Mouse (Mus musculus) stomach, embryonic 15.5 days (tissue): ENCODE measurements around the gene Fam181a. TPM values are rescaled to one million over a fixed set of nuclear protein-coding genes. Genes with fewer than 3 reads are reported as not detected.

Source experiments
- ATAC-seq: fragments of 200-750 bp; cut with Nextera tagmentation; 2 replicates; pipeline ENCODE4 v1.8.0; 2017; ENCODE audit warnings: low read depth, moderate number of reproducible peaks, moderate TSS enrichment; ENCODE audit not compliant: insufficient read depth, low FRiP score
- H3K27ac ChIP-seq: fragments of 300-500 bp; sonication (generic); 2 replicates; pipeline ENCODE4 v1.5.1; 2015; ENCODE audit warnings: mild to moderate bottlenecking, inconsistent platforms
- H3K27me3 ChIP-seq: fragments of 300-500 bp; sonication (generic); replicated peaks from 2 replicates; pipeline ENCODE4 v1.6.1; 2015; ENCODE audit warnings: inconsistent platforms
- H3K36me3 ChIP-seq: fragments of 300-500 bp; sonication (generic); 2 replicates; pipeline ENCODE4 v1.6.1; 2015; ENCODE audit warnings: inconsistent platforms
- H3K4me1 ChIP-seq: fragments of 300-500 bp; sonication (generic); 2 replicates; pipeline ENCODE4 v1.6.1; 2015; ENCODE audit warnings: inconsistent platforms
- H3K4me2 ChIP-seq: fragments of 300-500 bp; sonication (generic); 2 replicates; pipeline ENCODE4 v1.6.1; 2015; ENCODE audit warnings: mild to moderate bottlenecking, inconsistent platforms
- H3K4me3 ChIP-seq: fragments of 300-500 bp; sonication (generic); replicated peaks from 2 replicates; pipeline ENCODE4 v1.5.1; 2015; ENCODE audit warnings: inconsistent platforms
- H3K9ac ChIP-seq: fragments of 300-500 bp; sonication (generic); 2 replicates; pipeline ENCODE4 v1.6.1; 2015; ENCODE audit warnings: inconsistent platforms
- H3K9me3 ChIP-seq: fragments of 300-500 bp; sonication (generic); 2 replicates; pipeline ENCODE4 v1.6.1; 2016; ENCODE audit warnings: inconsistent platforms
- WGBS: fragments of 180-500 bp; shearing (Covaris S2); methylation state at CpG from one replicate; pipeline ENCODE4 v1.1.7; 2015; 5-methylcytosine and 5-hydroxymethylcytosine counted together
- polyA plus RNA-seq: library from polyadenylated mRNA; unstranded; fragments of >200 nt; fragmentation: Nextera tagmentation; extraction: Ambion mirVana; gene quantifications from 2 replicates; pipeline ENCODE4 v1.2.1, GENCODE M21; 2015

Fam181a gene
- polyA plus RNA-seq, 1 experiment from 2014 or later = not detected

GRCm38 (mm10) chr12:103292366-103292765 is 18.4 kb upstream of the Fam181a start:
- H3K27ac ChIP-seq = no peak overlapping the region
- H3K4me1 ChIP-seq = no peaks in the 10 kb centered on the region
- H3K36me3 ChIP-seq = no peaks in the 10 kb centered on the region
- H3K4me3 ChIP-seq = no peak overlapping the region
- no peak overlapping the region for H3K9ac ChIP-seq
- H3K27me3 ChIP-seq = no peaks in the 10 kb centered on the region
- ATAC-seq = no peak
- H3K4me2 ChIP-seq = no peak overlapping the region
- WGBS = 73% methylated on average over 3 of the region's 3 CpGs
- H3K9me3 ChIP-seq = no peaks in the 10 kb centered on the region

GRCm38 (mm10) chr12:103296292-103296691 is 14.5 kb upstream of the Fam181a start:
- Histone ChIP-seq H3K4me1 (no peaks in the 10 kb centered on the region), H3K4me2 (no peak overlapping the region), H3K27ac (no peak overlapping the region), H3K36me3 (no peaks in the 10 kb centered on the region), H3K9me3 (no peaks in the 10 kb centered on the region), H3K27me3 (no peaks in the 10 kb centered on the region), H3K4me3 (no peak overlapping the region), H3K9ac (no peak overlapping the region)
- no peak for ATAC-seq
- 14% methylated on average over 4 of the region's 4 CpGs for WGBS

DNA sequence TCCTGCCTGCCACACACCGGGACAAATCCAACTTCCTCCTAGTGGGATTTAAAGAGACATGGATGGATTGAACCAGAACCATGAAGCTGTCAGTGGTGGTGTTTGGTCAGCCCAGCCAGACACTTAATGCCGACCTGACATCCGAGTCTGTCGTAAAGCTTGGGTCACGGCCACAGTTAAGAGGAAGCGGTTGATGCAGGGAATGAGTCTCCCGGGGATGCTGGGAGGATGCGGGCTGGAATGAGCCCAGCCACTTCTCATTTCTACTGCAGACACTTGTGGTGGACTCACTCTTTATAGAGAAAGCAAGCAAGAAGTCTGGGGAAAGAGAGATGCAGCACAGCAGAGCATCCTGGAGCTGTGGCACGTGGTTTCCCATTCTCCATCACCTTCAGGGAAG is 10.3 kb upstream of the Fam181a start:
- Histone ChIP-seq H3K9me3 (no peaks in the 10 kb centered on the region), H3K36me3 (no peaks in the 10 kb centered on the region), H3K4me3 (no peak overlapping the region), H3K4me1 (no peaks in the 10 kb centered on the region), H3K9ac (no peak overlapping the region), H3K27ac (no peak overlapping the region), H3K27me3 (no peaks in the 10 kb centered on the region), H3K4me2 (no peak overlapping the region)
- ATAC-seq = no peak
- WGBS = 64% methylated on average over 9 of the region's 9 CpGs

DNA sequence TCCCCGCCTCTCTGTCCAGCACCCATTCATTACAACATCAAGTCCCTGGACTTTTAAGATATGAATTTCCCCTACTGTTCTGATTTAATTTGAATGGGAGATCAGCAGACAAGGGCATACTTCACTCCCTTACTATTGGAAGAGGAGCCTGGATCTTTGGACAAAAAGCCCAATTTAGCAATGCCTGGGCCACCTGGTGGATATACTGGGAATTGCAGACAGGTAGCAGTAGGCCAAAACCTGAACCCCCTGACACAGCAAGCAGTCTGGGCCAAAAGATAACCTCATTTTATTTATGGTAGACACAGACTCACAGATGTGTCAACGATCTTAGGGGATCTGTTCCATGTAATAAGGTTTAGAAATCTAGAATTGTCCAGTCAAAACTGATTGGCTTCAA is 9.1 kb upstream of the Fam181a start:
- ATAC-seq = no peak
- Histone ChIP-seq H3K9me3 (no peaks in the 10 kb centered on the region), H3K27me3 (no peaks in the 10 kb centered on the region), H3K36me3 (no peaks in the 10 kb centered on the region), H3K4me2 (no peak overlapping the region), H3K4me1 (no peaks in the 10 kb centered on the region), H3K4me3 (no peak overlapping the region), H3K27ac (no peak overlapping the region), H3K9ac (no peak overlapping the region)
- 53% methylated on average over 2 of the region's 2 CpGs for WGBS

DNA sequence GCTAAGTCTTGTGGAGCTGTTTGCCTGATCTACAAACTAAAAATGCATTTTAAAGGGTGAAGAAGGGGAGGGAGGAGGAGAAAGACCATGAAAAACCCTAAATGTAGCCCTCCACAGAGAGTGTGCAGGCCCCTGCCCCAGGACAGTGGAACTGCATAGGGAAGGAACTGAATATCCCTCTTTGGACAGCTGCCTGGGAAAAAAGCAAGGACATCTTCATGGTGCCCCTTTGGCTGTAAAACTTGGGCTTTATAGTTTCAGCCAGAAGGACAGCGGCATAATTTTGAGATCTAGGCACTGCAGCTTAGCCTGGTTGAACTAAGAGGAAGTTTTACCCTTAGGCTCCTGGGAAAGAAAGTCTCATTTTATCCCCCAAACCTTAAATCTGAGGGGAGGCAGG is 7.8 kb upstream of the Fam181a start:
- no peak overlapping the region for H3K4me2 ChIP-seq
- no peaks in the 10 kb centered on the region for H3K9me3 ChIP-seq
- WGBS = 81% methylated on average over 1 of the region's 1 CpGs
- no peak overlapping the region for H3K9ac ChIP-seq
- H3K27ac ChIP-seq = no peak overlapping the region
- no peaks in the 10 kb centered on the region for H3K27me3 ChIP-seq
- H3K4me3 ChIP-seq = no peak overlapping the region
- H3K4me1 ChIP-seq = no peaks in the 10 kb centered on the region
- no peak for ATAC-seq
- H3K36me3 ChIP-seq = no peaks in the 10 kb centered on the region

GRCm38 (mm10) chr12:103306224-103306623 is 4.6 kb upstream of the Fam181a start:
- no peak for ATAC-seq
- Histone ChIP-seq H3K9me3 (no peaks in the 10 kb centered on the region), H3K36me3 (no peaks in the 10 kb centered on the region), H3K4me1 (no peaks in the 10 kb centered on the region), H3K9ac (no peak overlapping the region), H3K4me2 (no peak overlapping the region), H3K27me3 (no peaks in the 10 kb centered on the region), H3K4me3 (no peak overlapping the region), H3K27ac (no peak overlapping the region)
- 31% methylated on average over 2 of the region's 2 CpGs for WGBS

GRCm38 (mm10) chr12:103306720-103307119 is 4.1 kb upstream of the Fam181a start:
- no peak overlapping the region for H3K4me2 ChIP-seq
- ATAC-seq = no peak

GRCm38 (mm10) chr12:103311921-103312320 is 1.1 kb downstream of the Fam181a start:
- Histone ChIP-seq H3K4me1 (0 out of 2 replicates have a peak, but pooled peaks cover 3% of the 10 kb centered on the region), H3K4me2 (no peak overlapping the region), H3K27ac (no peak overlapping the region), H3K9ac (no peak overlapping the region), H3K9me3 (no peaks in the 10 kb centered on the region), H3K27me3 (peaks cover 23% of the 10 kb centered on the region; the same call in 1 of the 2 replicates), H3K36me3 (no peaks in the 10 kb centered on the region), H3K4me3 (no peak overlapping the region)
- WGBS = 82% methylated on average over 8 of the region's 8 CpGs
- ATAC-seq = no peak

More at GRCm38 (mm10) chr12:103306720-103307119, 4.1 kb upstream of the Fam181a start:
- Histone ChIP-seq H3K27me3 (no peaks in the 10 kb centered on the region), H3K4me1 (no peaks in the 10 kb centered on the region), H3K36me3 (no peaks in the 10 kb centered on the region), H3K4me3 (no peak overlapping the region), H3K27ac (no peak overlapping the region), H3K9ac (no peak overlapping the region), H3K9me3 (no peaks in the 10 kb centered on the region)
- WGBS = 20% methylated on average over 3 of the region's 3 CpGs

DNA sequence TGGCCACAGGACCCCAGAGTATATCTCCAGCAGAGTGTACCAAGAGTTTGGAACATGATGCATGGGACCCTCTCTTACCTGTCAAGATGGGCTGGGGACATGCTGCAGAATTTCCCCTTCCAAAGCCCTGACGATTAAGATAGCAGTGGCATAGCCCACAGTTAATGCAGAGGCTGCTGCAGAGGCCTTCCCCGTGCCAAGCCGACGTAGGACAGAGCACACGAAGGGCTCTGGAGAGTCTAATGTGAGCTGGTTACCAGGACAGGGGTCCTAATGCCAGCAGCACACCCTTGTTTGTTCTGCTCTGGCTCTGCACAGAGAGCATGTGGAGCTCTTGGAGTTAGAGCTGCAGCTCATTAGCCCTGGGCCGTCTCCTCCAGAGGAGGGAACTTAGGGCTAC is 2.5 kb downstream of the Fam181a start:
- Histone ChIP-seq H3K4me1 (0 out of 2 replicates have a peak, but pooled peaks cover 3% of the 10 kb centered on the region), H3K4me3 (no peak overlapping the region), H3K27ac (no peak overlapping the region), H3K9me3 (no peaks in the 10 kb centered on the region), H3K36me3 (no peaks in the 10 kb centered on the region), H3K4me2 (no peak overlapping the region), H3K27me3 (peaks cover 23% of the 10 kb centered on the region; the same call in 1 of the 2 replicates), H3K9ac (no peak overlapping the region)
- no peak for ATAC-seq
- 77% methylated on average over 6 of the region's 6 CpGs for WGBS

- H3K4me3 ChIP-seq = no peak overlapping the region
- H3K9ac ChIP-seq = no peak overlapping the region
- ATAC-seq = no peak
- no peak overlapping the region for H3K4me2 ChIP-seq
- H3K36me3 ChIP-seq = no peaks in the 10 kb centered on the region
- H3K27me3 ChIP-seq = peaks cover 23% of the 10 kb centered on the region; the same call in 1 of the 2 replicates
- H3K4me1 ChIP-seq = 0 out of 2 replicates have a peak, but pooled peaks cover 3% of the 10 kb centered on the region
- no peaks in the 10 kb centered on the region for H3K9me3 ChIP-seq
- WGBS = 62% methylated on average over 21 of the region's 21 CpGs
- H3K27ac ChIP-seq = no peak overlapping the region
Observed at GRCm38 (mm10) chr12:103313871-103314639, 3.3 kb downstream of the Fam181a start.

DNA sequence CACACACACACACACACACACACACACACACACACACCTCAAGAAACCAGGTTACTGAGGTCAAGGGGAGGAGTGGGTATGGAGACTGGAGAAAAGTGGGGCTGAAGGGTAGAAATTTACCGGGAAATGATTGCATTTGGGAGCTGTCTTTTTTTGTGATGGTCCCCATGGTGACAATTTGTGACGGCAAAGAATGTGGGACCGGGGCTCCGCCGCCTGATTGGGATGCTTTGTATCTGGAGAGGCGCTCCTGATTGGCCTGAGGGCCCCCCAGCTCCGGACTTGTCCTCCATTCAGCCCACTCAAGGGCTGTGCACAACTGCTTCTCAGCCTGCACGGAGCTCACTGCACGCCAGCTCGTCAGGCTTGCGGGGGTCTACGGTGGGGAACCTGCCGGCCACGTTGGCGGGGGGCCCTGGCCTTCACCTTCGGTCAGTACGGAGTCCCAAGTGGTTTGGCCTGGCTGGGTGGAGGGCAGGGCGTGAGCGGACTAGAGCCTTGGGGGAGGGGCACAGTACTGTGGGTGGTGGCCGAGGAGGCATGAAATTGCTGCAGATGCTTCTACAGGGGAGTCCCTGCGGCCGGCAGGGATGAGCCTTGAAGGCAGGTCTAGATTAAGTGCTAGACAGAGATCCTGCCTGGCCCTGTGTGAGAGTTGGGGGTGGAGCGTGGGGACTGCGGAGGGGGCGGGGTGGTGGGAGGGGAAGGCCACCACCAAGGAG is 4.0 kb downstream of the Fam181a start:
- WGBS = 7% methylated on average over 25 of the region's 25 CpGs
- no peak overlapping the region for H3K27ac ChIP-seq
- no peak for ATAC-seq
- H3K4me3 ChIP-seq = no peak overlapping the region
- H3K9me3 ChIP-seq = no peaks in the 10 kb centered on the region
- H3K27me3 ChIP-seq = peaks cover 23% of the 10 kb centered on the region; the same call in 1 of the 2 replicates
- H3K36me3 ChIP-seq = no peaks in the 10 kb centered on the region
- 0 out of 2 replicates have a peak, but pooled peaks cover 3% of the 10 kb centered on the region for H3K4me1 ChIP-seq
- no peak overlapping the region for H3K9ac ChIP-seq
- H3K4me2 ChIP-seq = peak overlapping the region; percentile 44
